Mouse (Mus musculus): ENCODE measurements at regions not wholly inside any gene's neighbourhood (a gene's known extent, or its start where the extent isn't known, plus 50 kb on each side); places are given as distances from the start of the nearest gene placed in this dataset.

- no peak overlapping the region for H3K27ac ChIP-seq (ENCODE audit: low read length)
- 87% methylated on average over 1 of the region's 1 CpGs for WGBS
- H3K4me1 ChIP-seq (ENCODE audit: control insufficient read depth, insufficient read depth, low read length) = no peaks in the 10 kb centered on the region
- H3K36me3 ChIP-seq (ENCODE audit: control insufficient read depth, insufficient read depth, low read length) = no peaks in the 10 kb centered on the region
- no peak for ATAC-seq (ENCODE audit: insufficient number of reproducible peaks, insufficient read depth, low FRiP score, low read depth)
- H3K9ac ChIP-seq (replicated peaks; ENCODE audit: low read depth, low read length) = no peak overlapping the region
- no peak overlapping the region for H3K4me2 ChIP-seq (replicated peaks; ENCODE audit: low read depth, low read length)
- H3K4me3 ChIP-seq (ENCODE audit: low read depth, low read length) = no peak overlapping the region
- H3K9me3 ChIP-seq (ENCODE audit: control insufficient read depth, low read depth, low read length) = no peaks in the 10 kb centered on the region
- H3K27me3 ChIP-seq (ENCODE audit: control insufficient read depth, insufficient read depth, low read length) = no peaks in the 10 kb centered on the region
These were observed 52.4 kb upstream of the Plxna2 start for GRCm38 (mm10) chr1:194565574-194565973.

GRCm38 (mm10) chr1:194563946-194564345 is 54.1 kb upstream of the Plxna2 start:
- ATAC-seq (ENCODE audit: insufficient number of reproducible peaks, insufficient read depth, low FRiP score, low read depth) = no peak
- no peak overlapping the region for H3K27ac ChIP-seq (ENCODE audit: low read length)
- WGBS = 55% methylated on average over 2 of the region's 2 CpGs
- H3K9me3 ChIP-seq (ENCODE audit: control insufficient read depth, low read depth, low read length) = no peaks in the 10 kb centered on the region
- no peaks in the 10 kb centered on the region for H3K27me3 ChIP-seq (ENCODE audit: control insufficient read depth, insufficient read depth, low read length)
- no peaks in the 10 kb centered on the region for H3K4me1 ChIP-seq (ENCODE audit: control insufficient read depth, insufficient read depth, low read length)
- no peak overlapping the region for H3K4me2 ChIP-seq (replicated peaks; ENCODE audit: low read depth, low read length)
- H3K4me3 ChIP-seq (ENCODE audit: low read depth, low read length) = no peak overlapping the region
- H3K9ac ChIP-seq (replicated peaks; ENCODE audit: low read depth, low read length) = no peak overlapping the region
- H3K36me3 ChIP-seq (ENCODE audit: control insufficient read depth, insufficient read depth, low read length) = no peaks in the 10 kb centered on the region

GRCm38 (mm10) chr1:194561098-194561497 is 56.9 kb upstream of the Plxna2 start:
- no peaks in the 10 kb centered on the region for H3K27me3 ChIP-seq (ENCODE audit: control insufficient read depth, insufficient read depth, low read length)
- H3K4me3 ChIP-seq (ENCODE audit: low read depth, low read length) = no peak overlapping the region
- 75% methylated on average over 1 of the region's 1 CpGs for WGBS
- no peak for ATAC-seq (ENCODE audit: insufficient number of reproducible peaks, insufficient read depth, low FRiP score, low read depth)
- H3K9me3 ChIP-seq (ENCODE audit: control insufficient read depth, low read depth, low read length) = no peaks in the 10 kb centered on the region
- no peak overlapping the region for H3K27ac ChIP-seq (ENCODE audit: low read length)
- H3K36me3 ChIP-seq (ENCODE audit: control insufficient read depth, insufficient read depth, low read length) = no peaks in the 10 kb centered on the region
- H3K4me1 ChIP-seq (ENCODE audit: control insufficient read depth, insufficient read depth, low read length) = no peaks in the 10 kb centered on the region
- H3K4me2 ChIP-seq (replicated peaks; ENCODE audit: low read depth, low read length) = no peak overlapping the region
- H3K9ac ChIP-seq (replicated peaks; ENCODE audit: low read depth, low read length) = no peak overlapping the region

GRCm38 (mm10) chr1:194548661-194549060 is 69.4 kb upstream of the Plxna2 start:
- no peaks in the 10 kb centered on the region for H3K36me3 ChIP-seq (ENCODE audit: control insufficient read depth, insufficient read depth, low read length)
- no peaks in the 10 kb centered on the region for H3K27me3 ChIP-seq (ENCODE audit: control insufficient read depth, insufficient read depth, low read length)
- no peak overlapping the region for H3K27ac ChIP-seq (ENCODE audit: low read length)
- no peak overlapping the region for H3K4me3 ChIP-seq (ENCODE audit: low read depth, low read length)
- ATAC-seq (ENCODE audit: insufficient number of reproducible peaks, insufficient read depth, low FRiP score, low read depth) = no peak
- no peaks in the 10 kb centered on the region for H3K9me3 ChIP-seq (ENCODE audit: control insufficient read depth, low read depth, low read length)
- H3K4me2 ChIP-seq (replicated peaks; ENCODE audit: low read depth, low read length) = no peak overlapping the region
- no peak overlapping the region for H3K9ac ChIP-seq (replicated peaks; ENCODE audit: low read depth, low read length)
- no peaks in the 10 kb centered on the region for H3K4me1 ChIP-seq (ENCODE audit: control insufficient read depth, insufficient read depth, low read length)

GRCm38 (mm10) chr1:194548243-194548642 is 69.8 kb upstream of the Plxna2 start:
- Histone ChIP-seq H3K9me3 (ENCODE audit: control insufficient read depth, low read depth, low read length) (no peaks in the 10 kb centered on the region), H3K4me1 (ENCODE audit: control insufficient read depth, insufficient read depth, low read length) (no peaks in the 10 kb centered on the region), H3K4me3 (ENCODE audit: low read depth, low read length) (no peak overlapping the region), H3K36me3 (ENCODE audit: control insufficient read depth, insufficient read depth, low read length) (no peaks in the 10 kb centered on the region), H3K4me2 (replicated peaks; ENCODE audit: low read depth, low read length) (no peak overlapping the region), H3K27me3 (ENCODE audit: control insufficient read depth, insufficient read depth, low read length) (no peaks in the 10 kb centered on the region), H3K27ac (ENCODE audit: low read length) (no peak overlapping the region), H3K9ac (replicated peaks; ENCODE audit: low read depth, low read length) (no peak overlapping the region)
- WGBS = 87% methylated on average over 1 of the region's 1 CpGs
- no peak for ATAC-seq (ENCODE audit: insufficient number of reproducible peaks, insufficient read depth, low FRiP score, low read depth)

GRCm38 (mm10) chr1:194540923-194541322 is 77.1 kb upstream of the Plxna2 start:
- Histone ChIP-seq H3K27me3 (ENCODE audit: control insufficient read depth, insufficient read depth, low read length) (no peaks in the 10 kb centered on the region), H3K36me3 (ENCODE audit: control insufficient read depth, insufficient read depth, low read length) (no peaks in the 10 kb centered on the region), H3K9ac (replicated peaks; ENCODE audit: low read depth, low read length) (no peak overlapping the region), H3K4me3 (ENCODE audit: low read depth, low read length) (no peak overlapping the region), H3K9me3 (ENCODE audit: control insufficient read depth, low read depth, low read length) (no peaks in the 10 kb centered on the region), H3K4me2 (replicated peaks; ENCODE audit: low read depth, low read length) (no peak overlapping the region), H3K4me1 (ENCODE audit: control insufficient read depth, insufficient read depth, low read length) (no peaks in the 10 kb centered on the region), H3K27ac (ENCODE audit: low read length) (no peak overlapping the region)
- WGBS = 90% methylated on average over 2 of the region's 2 CpGs
- ATAC-seq (ENCODE audit: insufficient number of reproducible peaks, insufficient read depth, low FRiP score, low read depth) = no peak

GRCm38 (mm10) chr1:194527342-194528165 is 90.5 kb upstream of the Plxna2 start:
- H3K9me3 ChIP-seq (ENCODE audit: control insufficient read depth, low read depth, low read length) = no peaks in the 10 kb centered on the region
- H3K9ac ChIP-seq (replicated peaks; ENCODE audit: low read depth, low read length) = no peak overlapping the region
- no peak overlapping the region for H3K27ac ChIP-seq (ENCODE audit: low read length)
- H3K4me2 ChIP-seq (replicated peaks; ENCODE audit: low read depth, low read length) = no peak overlapping the region
- no peak overlapping the region for H3K4me3 ChIP-seq (ENCODE audit: low read depth, low read length)
- H3K36me3 ChIP-seq (ENCODE audit: control insufficient read depth, insufficient read depth, low read length) = no peaks in the 10 kb centered on the region
- no peaks in the 10 kb centered on the region for H3K27me3 ChIP-seq (ENCODE audit: control insufficient read depth, insufficient read depth, low read length)
- 58% methylated on average over 2 of the region's 2 CpGs for WGBS
- no peaks in the 10 kb centered on the region for H3K4me1 ChIP-seq (ENCODE audit: control insufficient read depth, insufficient read depth, low read length)
- peak; percentile 18; the same call in 1 of the 2 replicates for ATAC-seq (ENCODE audit: insufficient number of reproducible peaks, insufficient read depth, low FRiP score, low read depth)

GRCm38 (mm10) chr1:194524976-194525375 is 93.0 kb upstream of the Plxna2 start:
- Histone ChIP-seq H3K9ac (replicated peaks; ENCODE audit: low read depth, low read length) (no peak overlapping the region), H3K4me3 (ENCODE audit: low read depth, low read length) (no peak overlapping the region), H3K4me1 (ENCODE audit: control insufficient read depth, insufficient read depth, low read length) (peaks cover 5% of the 10 kb centered on the region; the same call in 1 of the 2 replicates), H3K9me3 (ENCODE audit: control insufficient read depth, low read depth, low read length) (no peaks in the 10 kb centered on the region), H3K27me3 (ENCODE audit: control insufficient read depth, insufficient read depth, low read length) (no peaks in the 10 kb centered on the region), H3K36me3 (ENCODE audit: control insufficient read depth, insufficient read depth, low read length) (no peaks in the 10 kb centered on the region), H3K27ac (ENCODE audit: low read length) (no peak overlapping the region), H3K4me2 (replicated peaks; ENCODE audit: low read depth, low read length) (no peak overlapping the region)
- WGBS = 95% methylated on average over 2 of the region's 2 CpGs
- ATAC-seq (ENCODE audit: insufficient number of reproducible peaks, insufficient read depth, low FRiP score, low read depth) = no peak

- H3K27me3 ChIP-seq (ENCODE audit: control insufficient read depth, insufficient read depth, low read length) = no peaks in the 10 kb centered on the region
- H3K36me3 ChIP-seq (ENCODE audit: control insufficient read depth, insufficient read depth, low read length) = no peaks in the 10 kb centered on the region
- H3K4me1 ChIP-seq (ENCODE audit: control insufficient read depth, insufficient read depth, low read length) = peaks cover 5% of the 10 kb centered on the region; the same call in 1 of the 2 replicates
- 20% methylated on average over 2 of the region's 2 CpGs for WGBS
- H3K9me3 ChIP-seq (ENCODE audit: control insufficient read depth, low read depth, low read length) = no peaks in the 10 kb centered on the region
- H3K9ac ChIP-seq (replicated peaks; ENCODE audit: low read depth, low read length) = no peak overlapping the region
- no peak for ATAC-seq (ENCODE audit: insufficient number of reproducible peaks, insufficient read depth, low FRiP score, low read depth)
- no peak overlapping the region for H3K4me3 ChIP-seq (ENCODE audit: low read depth, low read length)
- H3K27ac ChIP-seq (ENCODE audit: low read length) = no peak overlapping the region
- no peak overlapping the region for H3K4me2 ChIP-seq (replicated peaks; ENCODE audit: low read depth, low read length)
These were observed 96.8 kb upstream of the Plxna2 start for GRCm38 (mm10) chr1:194521216-194521615.

Data from stomach, embryonic 14.5 days (tissue).